Mouse (Mus musculus) erythroblast, embryonic 14.5 days (primary cell): ENCODE measurements at regions not wholly inside any gene's neighbourhood (a gene's known extent, or its start where the extent isn't known, plus 50 kb on each side); places are given as distances from the start of the nearest gene placed in this dataset.

Source experiments
- GATA1 ChIP-seq: IDR thresholded peaks from 2 replicates; pipeline ENCODE4 v1.6.1; 2012; ENCODE audit warnings: low read length, inconsistent platforms, mixed read lengths
- TAL1 ChIP-seq: IDR thresholded peaks from 3 replicates; pipeline ENCODE4 v1.6.1; 2012; ENCODE audit warnings: low read length, inconsistent platforms, mixed read lengths

DNA sequence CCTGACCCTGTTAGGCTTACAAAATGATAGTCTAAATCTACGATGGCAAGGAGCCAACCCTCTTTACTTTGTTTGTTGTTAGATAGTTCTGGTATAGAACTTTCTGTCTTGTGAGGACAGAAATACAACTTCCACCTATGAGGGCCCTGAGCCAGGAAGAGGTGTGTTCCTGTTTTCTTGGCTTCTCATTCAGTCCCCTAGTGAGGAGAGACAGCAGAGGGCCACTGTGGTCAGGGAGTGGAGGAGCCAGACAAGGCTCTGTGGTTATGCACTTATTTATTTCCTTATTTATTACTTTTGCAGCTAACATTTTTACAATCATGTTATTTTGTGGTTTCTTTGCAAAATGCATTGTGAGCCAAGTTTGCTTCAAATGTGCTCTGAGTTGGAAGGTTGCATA is 202.9 kb upstream of the Tprg start:
- TF ChIP-seq GATA1 (no peak), TAL1 (no peak)
